Mouse (Mus musculus): ENCODE measurements at regions not wholly inside any gene's neighbourhood (a gene's known extent, or its start where the extent isn't known, plus 50 kb on each side); places are given as distances from the start of the nearest gene placed in this dataset.
"Not testable (repeated sequence)": the region's sequence is repeated elsewhere in the genome, so short reads cannot be mapped to it uniquely, and the experiment has no call there.

GRCm38 (mm10) chr14:48791507-48791906 is 117.9 kb upstream of the Otx2 start:
- CTCF ChIA-PET, result interaction anchor here in 1 of 4 experiments (0.6 kb wide), 1 partner anchor 352 kb away, joined by 3 read pairs; no protein-coding TSS in a partner anchor
- POLR2A ChIA-PET, result no interaction called here

- ChIA-PET CTCF (interaction anchor here in 1 of 4 experiments (0.6 kb wide), 1 partner anchor 156 kb away, joined by 3 read pairs; no protein-coding TSS in a partner anchor), POLR2A (interaction anchor here in 1 of 4 experiments (1.1 kb wide), 1 partner anchor 18 kb away, joined by 3 read pairs; no protein-coding TSS in a partner anchor)
Observed at GRCm38 (mm10) chr14:48779327-48779726, 105.7 kb upstream of the Otx2 start.

DNA sequence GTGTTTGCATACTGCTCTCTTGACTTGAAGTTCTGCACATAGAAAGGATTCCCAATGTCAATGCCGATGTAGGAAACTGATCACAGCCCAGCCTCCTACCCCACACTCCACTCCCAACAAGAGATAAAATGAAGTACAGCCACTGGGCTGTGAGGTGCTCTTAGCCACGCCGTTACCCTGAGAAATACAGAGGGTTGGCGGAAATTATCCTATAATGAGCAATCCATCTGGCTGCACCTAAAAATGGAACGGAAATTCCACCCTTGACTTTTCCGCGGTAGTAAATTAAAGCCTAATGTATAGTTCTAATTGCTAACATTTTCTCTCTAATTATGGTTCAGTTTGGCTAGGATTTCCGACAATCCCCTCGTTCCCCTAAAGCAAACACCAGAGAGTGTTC is 97.2 kb upstream of the Otx2 start:
- ChIA-PET CTCF (no interaction called here), POLR2A (no interaction called here)

DNA sequence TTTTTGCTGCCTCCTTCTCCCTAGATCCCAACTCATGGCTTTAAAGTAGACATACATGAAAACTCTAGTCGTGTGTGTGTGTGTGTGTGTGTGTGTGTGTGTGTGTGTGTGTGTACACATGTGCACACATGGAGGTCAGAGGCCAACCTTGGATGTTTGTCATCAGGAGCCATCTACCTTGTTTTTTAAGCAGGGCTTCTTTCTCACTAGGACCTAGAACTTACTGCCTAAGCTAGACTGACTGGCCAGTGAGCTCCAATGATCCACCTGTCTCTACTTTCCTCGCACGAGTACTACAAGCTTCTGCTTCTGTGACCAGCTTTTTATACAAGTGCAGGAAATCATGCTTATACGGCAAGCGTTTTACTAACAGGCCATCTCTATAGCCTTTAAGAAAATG is 89.1 kb upstream of the Otx2 start:
- ChIA-PET CTCF (no interaction called here), POLR2A (no interaction called here)

GRCm38 (mm10) chr14:48761002-48761648 is 87.5 kb upstream of the Otx2 start:
- CTCF ChIA-PET, result no interaction called here
- POLR2A ChIA-PET, result interaction anchor here in 1 of 4 experiments (1.1 kb wide), 1 partner anchor 18 kb away, joined by 3 read pairs; no protein-coding TSS in a partner anchor

DNA sequence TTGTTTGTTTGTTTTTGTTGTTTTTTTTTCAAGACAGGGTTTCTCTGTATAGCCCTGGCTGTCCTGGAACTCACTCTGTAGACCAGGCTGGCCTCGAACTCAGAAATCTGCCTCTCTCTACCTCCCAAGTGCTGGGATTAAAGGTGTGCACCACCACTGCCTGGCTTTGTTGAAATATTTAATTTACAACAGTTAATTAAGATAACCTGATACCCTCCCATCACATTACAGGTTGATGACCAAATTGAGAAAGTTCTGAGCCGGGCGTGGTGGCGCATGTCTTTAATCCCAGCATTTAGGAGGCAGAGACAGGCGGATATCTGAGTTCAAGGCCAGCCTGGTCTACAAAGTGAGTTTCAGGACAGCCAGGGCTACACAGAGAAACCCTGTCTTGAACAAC is 81.5 kb upstream of the Otx2 start:
- CTCF ChIA-PET, POLR2A ChIA-PET: not testable (repeated sequence)

- CTCF ChIA-PET, result no interaction called here
- POLR2A ChIA-PET, result interaction anchor here in 3 of 4 experiments (0.6 to 1.7 kb wide), 12 partner anchors 13 to 431 kb away, joined by 3 to 6 read pairs (median 4); no protein-coding TSS in a partner anchor
Observed at GRCm38 (mm10) chr14:48754080-48754720, 80.6 kb upstream of the Otx2 start.

GRCm38 (mm10) chr14:48753517-48754079 is 80.0 kb upstream of the Otx2 start:
- CTCF ChIA-PET, result interaction anchor here in 3 of 4 experiments (0.5 to 0.6 kb wide), 3 partner anchors 35 to 310 kb away, joined by 3 to 4 read pairs (median 3); no protein-coding TSS in a partner anchor
- POLR2A ChIA-PET, result interaction anchor here in 3 of 4 experiments (0.6 to 1.7 kb wide), 11 partner anchors 13 to 102 kb away, joined by 3 to 6 read pairs (median 4); no protein-coding TSS in a partner anchor

DNA sequence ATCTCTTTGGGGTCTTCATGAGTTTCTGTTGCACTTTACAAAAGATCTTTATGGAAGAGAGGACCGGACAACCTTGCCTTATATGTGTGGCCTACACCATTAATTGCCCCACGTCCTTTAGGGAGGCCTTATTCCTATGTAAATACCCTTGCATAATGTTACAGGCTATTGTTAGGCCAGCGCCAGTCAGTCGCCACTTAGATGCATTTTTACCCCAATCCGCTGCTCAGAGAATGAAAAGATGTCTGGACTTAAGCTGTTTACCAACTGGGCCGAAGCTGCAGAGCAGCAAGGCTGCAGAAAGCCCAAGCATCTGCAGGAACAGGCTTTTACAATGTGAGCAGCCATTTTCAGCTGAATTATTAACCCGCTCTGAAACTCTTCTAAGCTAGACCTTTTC is 79.5 kb upstream of the Otx2 start:
- CTCF ChIA-PET, result interaction anchor here in 3 of 4 experiments (0.5 to 0.6 kb wide), 3 partner anchors 34 to 311 kb away, joined by 3 to 4 read pairs (median 3); no protein-coding TSS in a partner anchor
- POLR2A ChIA-PET, result interaction anchor here in 2 of 4 experiments (0.7 to 1.7 kb wide), 7 partner anchors 12 to 101 kb away, joined by 3 to 6 read pairs (median 3); no protein-coding TSS in a partner anchor

DNA sequence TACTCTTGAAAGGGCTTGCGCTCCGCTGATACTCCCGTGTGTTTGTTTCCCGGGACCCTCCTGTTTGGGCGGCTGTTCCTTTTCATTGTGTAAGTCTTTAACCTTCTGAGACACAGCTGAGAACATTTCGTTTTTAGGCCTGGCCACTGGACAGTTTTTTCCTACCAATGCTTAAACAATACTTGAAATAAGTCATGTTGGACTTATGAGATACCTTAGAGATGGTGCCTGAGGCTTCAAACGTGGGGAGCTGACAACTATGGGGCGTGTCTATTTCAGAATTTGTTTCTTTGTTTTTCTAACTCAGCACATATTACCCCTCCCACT is 78.9 kb upstream of the Otx2 start:
- CTCF ChIA-PET, result no interaction called here

DNA sequence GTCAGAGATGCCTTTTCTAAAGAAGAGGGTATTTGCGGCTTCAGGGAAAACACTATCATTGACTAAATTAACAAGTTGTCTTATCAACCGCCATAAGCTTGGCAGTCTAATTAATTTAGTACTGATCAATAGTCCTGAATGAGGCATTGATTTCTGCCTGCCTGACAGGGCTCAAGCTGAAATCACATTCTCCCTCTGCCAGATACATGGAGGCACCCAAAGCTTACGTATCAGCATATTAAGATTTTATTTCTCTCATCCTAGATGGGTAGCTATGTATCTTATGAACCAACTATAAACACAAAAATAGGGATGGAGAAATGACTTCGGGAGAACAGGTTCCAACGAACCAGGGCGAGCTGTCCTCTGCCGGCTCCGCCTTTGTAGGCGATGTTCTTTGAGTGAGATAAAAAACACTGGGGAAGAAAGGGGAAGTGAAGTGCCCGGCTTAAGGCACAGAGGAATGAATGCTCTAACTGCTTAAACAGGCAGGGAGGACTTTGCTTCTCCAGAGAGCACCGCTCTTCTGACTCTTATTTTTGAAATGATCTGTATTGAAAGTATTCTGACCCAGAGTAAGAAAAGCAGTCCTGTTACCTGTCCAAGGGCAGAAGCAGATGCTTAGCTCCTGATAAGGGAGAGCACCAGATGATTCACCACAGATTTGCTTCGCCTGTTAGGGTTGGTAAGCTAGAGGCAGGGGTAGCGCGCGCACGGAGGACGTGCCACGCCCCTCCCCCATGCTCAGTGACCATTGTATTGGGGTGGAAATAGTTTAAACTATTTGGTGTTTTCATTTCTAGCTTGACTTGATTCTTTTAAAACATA is 78.3 kb upstream of the Otx2 start:
- CTCF ChIA-PET, result no interaction called here

More for the DNA sequence above, 78.9 kb upstream of the Otx2 start:
- POLR2A ChIA-PET, result interaction anchor here in 3 of 4 experiments (0.6 to 1.6 kb wide), 4 partner anchors 59 to 125 kb away, joined by 3 to 7 read pairs (median 3); no protein-coding TSS in a partner anchor

DNA sequence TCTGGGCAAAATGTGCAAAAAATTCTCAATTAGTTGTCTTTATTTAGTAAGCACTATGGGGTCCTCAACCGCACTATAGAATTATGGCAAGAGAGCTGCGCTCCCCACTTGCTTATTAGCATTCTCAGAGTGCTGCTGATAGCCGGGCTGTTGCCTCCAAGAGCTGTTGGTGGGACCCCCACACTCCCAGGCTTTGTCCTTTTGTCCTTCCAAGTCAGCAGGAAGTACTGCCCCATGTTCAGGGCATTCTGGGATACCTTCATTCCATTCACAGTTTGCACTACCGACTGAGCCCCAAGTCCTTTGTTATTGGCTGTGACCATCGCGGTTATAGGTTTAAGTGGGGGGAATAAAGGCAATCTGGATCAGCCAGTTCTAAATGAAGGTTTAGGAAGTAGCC is 77.4 kb upstream of the Otx2 start:
- ChIA-PET CTCF (no interaction called here), POLR2A (no interaction called here)

More for the DNA sequence above, 78.3 kb upstream of the Otx2 start:
- POLR2A ChIA-PET, result interaction anchor here in 3 of 4 experiments (0.6 to 1.6 kb wide), 6 partner anchors 42 to 125 kb away, joined by 3 to 7 read pairs (median 3); no protein-coding TSS in a partner anchor

- ChIA-PET POLR2A (no interaction called here), CTCF (interaction anchor here in 1 of 4 experiments (0.5 kb wide), 2 partner anchors 206 to 521 kb away, joined by 6 read pairs; no protein-coding TSS in a partner anchor)
Observed at GRCm38 (mm10) chr14:48748976-48749375, 75.4 kb upstream of the Otx2 start.

DNA sequence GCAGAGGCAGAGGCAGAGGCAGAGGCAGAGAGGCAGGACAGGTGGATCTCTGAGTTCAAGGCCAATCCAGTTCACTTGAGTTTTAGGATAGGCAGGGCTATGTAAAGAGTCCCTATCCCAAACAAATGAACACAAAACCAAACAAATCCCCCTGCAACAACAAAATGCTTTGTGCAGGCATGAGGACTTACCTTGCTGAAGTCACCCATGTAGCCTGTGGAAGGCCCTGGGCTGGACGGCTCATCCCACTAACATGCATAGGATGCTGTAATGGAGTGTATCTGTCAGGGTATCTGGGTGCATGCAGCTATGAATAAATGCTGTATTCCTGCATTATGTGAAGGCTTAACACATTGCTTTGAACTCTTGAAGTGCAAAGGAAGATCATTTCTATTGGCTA is 74.3 kb upstream of the Otx2 start:
- ChIA-PET POLR2A (interaction anchor here in 1 of 4 experiments (0.6 to 0.7 kb wide), 2 partner anchors 39 to 724 kb away, joined by 3 read pairs; no protein-coding TSS in a partner anchor), CTCF (interaction anchor here in 1 of 4 experiments (0.5 kb wide), 1 partner anchor 79 kb away, joined by 3 read pairs; no protein-coding TSS in a partner anchor)

DNA sequence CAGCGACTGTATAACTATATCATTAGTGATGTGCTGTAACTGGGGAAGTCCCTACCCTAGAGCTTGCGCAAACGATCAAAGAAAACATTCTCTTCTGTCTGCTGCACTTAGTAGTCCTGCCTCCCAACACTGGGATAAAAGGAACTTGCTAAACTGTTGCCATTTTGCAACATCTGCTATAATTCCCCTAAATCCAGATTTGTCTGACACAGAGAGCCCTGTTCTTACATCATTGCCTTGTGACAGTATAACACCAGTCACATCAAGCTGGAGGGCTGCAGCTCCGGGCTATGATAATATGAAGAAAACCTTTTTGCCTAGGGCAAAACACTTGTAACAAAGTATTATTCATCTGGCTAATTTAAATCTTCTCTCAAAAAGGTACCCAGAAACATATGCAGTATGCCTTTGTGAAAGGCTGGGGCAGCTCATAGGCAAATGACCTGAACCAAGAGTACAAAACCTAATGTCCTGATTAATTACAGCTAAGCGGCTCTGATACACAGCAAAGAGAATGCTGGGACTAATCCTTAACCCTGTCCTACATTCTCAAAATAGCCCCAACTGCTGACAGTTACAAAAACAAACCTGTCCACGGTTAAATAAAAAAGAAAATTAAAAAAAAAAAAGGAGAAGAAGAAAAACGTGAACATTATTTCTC is 67.5 kb upstream of the Otx2 start:
- CTCF ChIA-PET, result no interaction called here

GRCm38 (mm10) chr14:48739121-48739520 is 65.5 kb upstream of the Otx2 start:
- CTCF ChIA-PET, result no interaction called here
- POLR2A ChIA-PET, result no interaction called here

More for the DNA sequence above, 67.5 kb upstream of the Otx2 start:
- POLR2A ChIA-PET, result interaction anchor here in 2 of 4 experiments (1.5 kb wide), 2 partner anchors 13 to 86 kb away, joined by 3 to 6 read pairs; no protein-coding TSS in a partner anchor

DNA sequence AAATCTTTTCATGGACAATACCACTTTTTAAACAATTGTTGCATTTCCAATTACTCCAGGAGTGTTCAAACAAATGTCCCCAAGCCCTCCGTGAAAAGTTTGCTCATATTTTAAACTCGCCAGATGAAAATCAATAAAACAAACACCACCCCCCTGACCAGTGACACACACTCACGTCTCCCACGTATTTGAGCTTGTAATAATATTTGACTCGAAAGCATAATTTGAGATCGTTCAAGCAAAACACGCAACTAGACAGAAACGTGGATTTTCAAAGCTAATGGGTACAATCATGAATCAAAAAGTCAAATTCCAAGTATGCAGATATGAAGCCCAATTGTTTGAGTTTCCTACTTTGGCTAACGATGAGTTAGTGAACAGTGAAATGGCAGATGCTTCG is 65.0 kb upstream of the Otx2 start:
- ChIA-PET POLR2A (no interaction called here), CTCF (no interaction called here)

- ChIA-PET POLR2A (no interaction called here), CTCF (no interaction called here)
Observed at GRCm38 (mm10) chr14:48738213-48738612, 64.6 kb upstream of the Otx2 start.

Data from embryonic stem cell, embryonic (primary cell).